Mouse (Mus musculus): ENCODE measurements around the gene Ypel2. TPM values are rescaled to one million over a fixed set of nuclear protein-coding genes. Genes with fewer than 3 reads are reported as not detected.

Gene Ypel2
- total RNA-seq, 2 experiments from 2014 or later: 27.7 to 27.9 TPM

DNA sequence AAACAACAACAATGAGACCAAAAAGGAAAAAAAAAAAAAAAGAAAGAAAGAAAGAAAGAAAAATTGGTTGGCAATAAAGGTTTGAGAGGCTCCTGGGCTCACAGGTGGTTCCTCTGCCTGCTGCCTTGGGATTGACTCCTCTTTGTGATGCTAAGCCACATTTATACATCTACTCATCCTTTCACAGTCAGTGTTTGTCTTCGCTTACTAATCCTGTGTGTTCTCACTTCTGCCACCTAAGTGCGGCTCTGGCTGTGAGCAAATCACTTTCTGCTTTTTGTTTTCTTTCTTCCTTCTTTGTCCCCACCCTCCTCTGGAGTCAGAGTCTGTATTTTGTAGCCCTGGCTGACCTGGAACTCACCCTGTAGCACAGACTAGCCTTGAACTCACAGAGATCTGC, 2.8 kb upstream of the Ypel2 start:
- no peak for DNase-seq (ENCODE audit: low spot score in 2 of 2)

DNA sequence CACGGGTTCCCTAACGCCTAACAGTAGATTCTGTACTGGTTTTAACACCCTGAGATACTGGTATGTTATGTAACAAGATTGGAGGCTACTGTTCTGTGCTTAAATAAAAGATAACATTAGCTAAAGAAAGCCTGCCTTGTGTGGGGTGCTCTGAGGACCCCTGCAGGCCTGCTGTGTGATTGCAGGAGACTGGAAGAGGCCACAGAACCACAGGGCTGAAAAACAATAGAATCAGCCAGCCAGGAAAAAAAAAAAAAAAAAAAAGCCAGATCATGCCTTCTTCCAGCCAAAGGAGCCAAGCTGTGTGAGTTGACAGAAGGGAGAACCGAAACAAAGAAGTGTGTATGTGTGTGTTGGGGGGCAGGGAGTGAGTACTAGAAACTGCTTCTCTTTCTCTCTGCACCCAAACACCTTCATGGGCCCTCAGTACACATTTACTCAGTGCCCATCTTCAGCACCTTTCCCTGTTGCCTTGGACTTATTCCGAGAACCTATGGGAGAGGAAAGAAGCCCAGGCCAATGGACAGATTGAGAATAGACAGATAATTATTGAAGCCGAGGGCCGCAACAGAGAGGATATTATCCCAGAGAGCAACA, 2.2 kb upstream of the Ypel2 start:
- DNase-seq (ENCODE audit: low spot score in 2 of 2): peak; percentile 61 to 85

DNA sequence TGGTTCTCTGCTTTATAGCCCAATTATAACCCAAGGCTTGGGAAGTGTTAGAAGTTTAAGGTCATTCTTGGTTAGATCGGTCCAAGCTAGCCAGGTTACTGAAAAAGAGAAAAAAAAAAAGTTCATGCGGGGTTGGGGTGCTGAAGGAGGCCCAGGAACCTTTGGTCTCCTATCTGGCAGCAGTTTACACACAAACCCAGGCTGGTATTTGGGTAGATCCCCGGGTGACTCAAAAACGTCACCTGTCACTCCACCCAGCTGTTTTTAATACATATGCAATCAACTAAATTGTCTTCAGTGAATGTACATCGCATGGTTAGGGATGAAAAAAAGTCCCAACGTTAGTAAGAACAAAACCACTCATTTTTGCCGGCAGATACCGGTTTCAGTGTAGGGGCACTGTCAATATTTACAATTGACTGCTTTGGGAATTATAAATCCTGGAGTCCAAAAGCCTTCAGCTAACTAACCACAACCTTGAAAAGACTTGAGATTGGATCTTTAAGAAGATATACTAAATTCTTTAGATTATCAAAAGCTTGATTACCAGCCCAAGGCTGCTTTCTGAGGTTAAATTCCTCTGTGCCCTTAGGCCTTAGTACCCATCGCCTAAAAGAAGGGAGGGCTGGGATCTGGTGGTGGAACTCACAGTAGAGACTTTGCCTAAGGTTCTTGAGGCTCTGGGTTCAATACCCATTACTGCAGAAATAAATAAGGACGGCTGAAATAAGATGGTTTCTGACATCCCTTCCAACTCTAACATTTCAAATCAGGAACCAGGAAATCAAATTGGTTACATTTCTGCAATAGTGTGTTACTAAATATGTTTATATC, 1.5 kb upstream of the Ypel2 start:
- no peak for DNase-seq (ENCODE audit: low spot score in 2 of 2)

DNA sequence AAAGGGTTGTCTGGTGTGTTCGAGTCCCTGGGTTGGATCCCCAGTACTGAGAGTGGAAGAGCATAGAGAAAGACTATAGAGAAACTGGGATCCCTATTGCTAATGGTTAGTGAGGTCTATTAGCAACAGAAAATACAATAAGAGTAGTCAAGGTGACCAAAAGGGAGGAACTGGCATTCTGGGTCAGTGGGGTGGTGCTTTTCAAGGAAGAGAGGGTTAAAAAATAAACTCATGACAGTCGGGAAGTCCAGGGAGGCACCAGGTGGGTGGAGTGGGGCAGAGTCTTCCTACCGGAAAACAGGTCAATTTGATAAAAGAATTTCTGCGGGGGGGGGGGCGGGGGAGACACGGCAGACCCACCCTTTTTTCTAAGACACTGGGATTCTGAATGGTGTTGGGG, 823 bp upstream of the Ypel2 start:
- no peak for DNase-seq (ENCODE audit: low spot score in 2 of 2)

DNA sequence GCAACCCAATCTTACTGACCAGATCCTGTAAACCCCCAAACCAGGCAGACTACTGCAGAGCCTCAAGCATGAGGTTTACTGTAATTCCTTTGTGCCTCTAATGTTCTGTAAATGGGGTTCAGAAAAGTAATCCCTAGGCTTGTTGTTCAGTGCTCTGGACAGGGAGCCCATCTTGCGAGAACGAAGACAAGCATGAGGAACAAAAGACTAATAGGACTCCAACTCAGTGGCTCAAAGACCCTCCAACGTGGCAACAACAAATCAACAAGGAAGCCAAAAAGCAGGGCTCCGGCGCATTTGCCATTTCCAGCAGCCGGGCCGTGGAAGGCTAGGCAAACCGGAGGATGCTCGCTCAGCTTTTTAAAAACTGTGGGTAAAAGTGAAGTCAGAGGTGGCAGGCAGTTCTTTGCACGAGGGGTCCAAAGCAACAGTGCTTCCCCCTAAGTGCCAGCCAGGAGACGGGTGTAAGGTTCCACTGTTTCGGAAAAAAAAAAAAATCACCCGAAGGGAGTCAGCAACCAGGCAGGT, 982 bp downstream of the Ypel2 start:
- DNase-seq (ENCODE audit: low spot score in 2 of 2): no peak

DNA sequence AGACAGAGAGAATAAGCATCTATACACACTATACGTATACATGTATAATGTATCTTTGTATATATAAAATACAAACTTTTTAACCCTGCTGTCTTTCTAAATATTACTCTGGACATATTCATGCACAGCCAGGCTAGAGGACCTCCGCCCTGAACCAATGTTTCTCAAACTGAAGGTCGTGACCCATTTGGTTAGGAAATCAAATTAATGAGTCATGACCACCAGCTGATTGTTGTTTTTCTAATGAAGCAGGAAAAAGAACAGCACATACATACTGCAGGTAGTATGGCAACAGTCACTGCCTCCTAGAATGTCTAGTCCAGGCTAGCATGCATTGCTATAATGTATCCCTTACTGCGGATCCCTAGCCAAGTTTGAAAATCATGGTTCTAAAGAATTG, 2.3 kb downstream of the Ypel2 start:
- no peak for DNase-seq (ENCODE audit: low spot score in 2 of 2)

DNA sequence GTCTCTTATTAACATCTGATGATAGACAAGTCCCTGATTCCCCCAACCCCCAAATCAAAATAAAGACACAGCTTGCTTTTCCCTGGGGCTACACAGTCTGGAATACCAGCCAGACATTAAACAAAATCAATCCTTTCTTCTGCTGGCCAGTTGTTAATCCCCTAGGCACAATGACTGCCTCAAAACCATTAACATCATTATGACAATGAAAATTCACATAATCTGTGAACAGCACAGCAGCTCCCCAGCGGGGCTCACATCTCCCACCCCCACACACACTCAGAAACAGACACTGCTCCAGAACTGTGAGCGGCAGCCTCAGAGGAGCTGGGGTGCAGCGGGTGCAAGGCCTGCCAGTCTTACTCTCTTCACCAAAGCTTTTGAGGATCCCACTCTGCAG, 3.2 kb downstream of the Ypel2 start:
- DNase-seq (ENCODE audit: low spot score in 2 of 2): no peak

DNA sequence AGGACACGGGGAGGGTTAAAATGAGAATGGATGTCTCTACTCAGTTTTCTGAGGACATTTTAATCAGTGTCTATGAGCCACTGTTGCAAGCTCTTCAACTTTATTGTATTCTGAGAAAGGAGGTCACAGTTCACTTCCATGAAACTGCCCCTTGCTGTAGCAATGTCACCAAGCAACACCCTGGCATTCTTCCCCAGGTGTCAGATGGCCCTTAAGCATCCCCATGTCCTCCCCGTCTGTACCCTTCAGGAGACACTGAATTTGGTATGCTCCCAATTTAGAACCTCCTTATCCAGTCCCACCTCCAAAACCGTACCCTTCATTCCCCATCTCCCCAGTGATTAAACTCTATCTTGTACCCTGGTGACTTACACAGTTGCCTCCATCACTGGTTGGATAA, 8.5 kb downstream of the Ypel2 start:
- no peak for DNase-seq (ENCODE audit: low spot score in 2 of 2)

DNA sequence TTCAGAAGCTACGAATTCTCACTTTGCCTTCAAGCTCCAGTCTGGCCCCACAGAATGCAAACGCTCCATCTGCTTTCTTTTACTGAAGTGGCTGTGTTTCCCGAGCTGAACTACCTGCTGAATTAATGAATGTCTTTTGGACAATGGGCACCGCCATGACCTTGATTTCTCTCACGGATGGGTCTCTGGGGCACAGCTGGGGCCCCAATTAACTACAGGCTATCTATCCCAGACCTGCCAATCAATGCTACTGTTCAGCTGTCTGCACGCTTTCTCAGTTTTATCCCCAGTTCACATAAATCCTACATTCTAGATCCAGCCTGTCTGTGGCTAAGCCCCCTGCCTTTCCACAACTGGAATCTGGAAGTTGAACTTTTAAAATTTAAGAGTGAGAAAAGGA, 10.5 kb downstream of the Ypel2 start:
- no peak for DNase-seq (ENCODE audit: low spot score in 2 of 2)

DNA sequence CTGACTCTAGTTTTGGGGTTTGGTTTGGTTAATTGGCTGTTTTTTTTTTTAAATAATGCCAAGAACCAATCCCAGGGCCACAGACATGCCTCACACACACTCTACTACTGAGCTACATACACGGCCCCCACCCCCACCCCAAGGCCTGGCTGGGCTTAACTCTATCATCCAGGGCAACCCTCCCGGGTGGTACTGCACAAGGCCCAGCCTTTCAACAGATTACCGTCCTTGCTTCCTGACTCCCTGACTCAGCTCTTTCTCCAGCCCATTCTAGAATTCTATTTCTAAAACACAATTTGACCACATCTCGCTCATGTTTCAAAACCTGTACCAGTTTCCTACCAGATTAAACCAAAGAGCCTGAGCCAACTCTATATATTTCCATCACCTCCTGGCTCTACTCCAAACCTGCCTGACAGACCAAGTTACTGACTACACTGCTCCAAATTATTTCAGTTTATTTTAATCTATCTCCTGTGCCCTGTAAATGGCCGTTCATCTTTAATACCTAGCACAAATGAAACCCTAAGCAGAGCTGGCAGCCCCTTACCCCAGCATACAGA, 12.2 kb downstream of the Ypel2 start:
- no peak for DNase-seq (ENCODE audit: low spot score in 2 of 2)

DNA sequence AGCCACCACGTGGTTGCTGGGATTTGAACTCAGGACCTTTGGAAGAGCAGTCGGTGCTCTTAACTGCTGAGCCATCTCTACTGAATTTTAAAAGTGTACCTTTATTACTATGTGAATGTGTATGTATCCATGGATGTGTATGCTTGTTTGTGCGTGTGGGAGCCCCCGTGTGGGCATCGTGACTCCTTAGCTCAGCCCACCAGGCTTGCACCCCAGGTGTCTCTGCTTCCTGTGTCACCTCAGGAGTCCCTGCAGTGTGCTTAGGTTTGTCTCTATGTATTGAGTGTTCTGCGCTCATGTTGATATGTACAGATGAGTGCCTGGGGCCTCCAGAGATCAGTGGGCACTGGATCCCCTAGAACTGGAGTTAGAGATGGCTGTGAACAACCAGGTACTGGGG, 13.0 kb downstream of the Ypel2 start:
- no peak for DNase-seq (ENCODE audit: low spot score in 2 of 2)

DNA sequence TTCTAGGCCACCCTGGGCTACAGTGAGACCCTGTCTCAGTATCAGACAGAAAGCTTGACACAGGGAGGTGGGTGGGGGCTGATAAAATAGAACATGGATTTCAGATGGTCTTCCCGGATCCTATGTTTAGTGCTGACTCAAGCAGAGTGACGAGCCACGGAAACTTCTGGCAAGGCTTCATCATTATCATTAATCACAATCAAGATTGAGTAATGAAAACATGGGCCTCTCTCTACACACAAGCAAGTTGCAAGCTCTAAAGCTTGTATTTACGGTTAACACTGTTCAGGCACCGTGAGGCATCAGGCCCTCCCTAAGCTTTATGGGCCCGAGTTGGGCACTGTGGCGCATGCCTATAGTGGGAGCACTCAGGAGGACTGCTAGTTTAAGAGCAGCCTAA, 13.7 kb downstream of the Ypel2 start:
- DNase-seq (ENCODE audit: low spot score in 2 of 2): no peak

DNA sequence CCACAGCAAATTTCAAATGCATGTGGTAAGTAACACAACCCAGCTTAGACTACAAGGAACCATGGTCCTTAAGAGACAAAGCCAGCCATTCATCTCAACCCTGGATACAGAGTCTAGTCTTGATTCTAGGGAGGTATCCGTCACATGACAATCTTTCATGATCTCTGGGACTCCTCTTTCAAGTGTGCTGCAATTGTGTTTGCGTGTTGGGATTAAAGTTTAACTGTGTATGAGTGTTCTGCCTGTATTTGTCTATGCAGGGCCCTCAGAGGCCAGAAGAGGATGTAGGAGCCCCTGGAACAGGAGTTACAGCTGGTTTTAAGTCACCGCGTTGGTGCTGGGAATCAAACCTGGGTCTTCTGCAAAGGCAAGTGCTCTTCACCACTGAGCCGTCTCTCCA, 16.3 kb downstream of the Ypel2 start:
- DNase-seq (ENCODE audit: low spot score in 2 of 2): no peak

DNA sequence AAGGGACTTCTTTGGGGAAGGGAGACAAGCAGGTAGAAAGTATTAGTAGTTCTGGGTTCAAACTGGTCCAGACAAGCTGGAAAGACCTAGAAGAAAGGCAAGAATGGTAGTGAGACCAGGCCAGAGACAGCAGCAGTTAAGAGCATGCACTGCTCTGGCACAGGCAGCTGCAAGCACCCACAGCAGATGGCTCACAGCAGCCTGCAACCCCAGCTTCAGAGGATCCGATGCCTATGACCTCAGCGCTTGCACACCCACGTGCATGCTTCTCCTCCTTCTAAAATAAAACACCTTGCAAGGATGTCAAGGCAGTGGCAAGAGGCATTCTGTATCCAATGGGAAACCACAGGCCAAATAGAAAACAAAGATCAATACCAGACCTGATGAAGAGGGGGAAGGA, 19.1 kb downstream of the Ypel2 start:
- DNase-seq (ENCODE audit: low spot score in 2 of 2): no peak

DNA sequence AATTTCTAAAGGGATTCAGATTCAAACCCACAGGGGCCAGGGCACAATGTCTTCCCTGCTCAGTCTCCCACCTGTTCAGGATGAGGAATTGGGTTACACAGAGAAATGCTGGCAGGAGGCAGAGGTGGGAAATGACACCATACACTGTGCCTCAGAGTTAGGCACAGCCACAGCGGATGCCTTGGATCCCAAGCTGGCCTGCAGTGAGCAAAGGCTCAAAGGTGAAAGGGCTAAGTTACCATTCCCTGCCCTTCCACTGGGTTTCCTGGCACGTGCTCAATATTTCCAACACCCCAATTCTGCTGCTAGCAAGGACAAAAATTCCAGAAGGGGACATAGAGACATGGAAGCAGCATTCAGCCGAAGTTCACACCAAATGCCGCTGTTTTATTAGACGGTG, 20.3 kb downstream of the Ypel2 start:
- no peak for DNase-seq (ENCODE audit: low spot score in 2 of 2)

DNA sequence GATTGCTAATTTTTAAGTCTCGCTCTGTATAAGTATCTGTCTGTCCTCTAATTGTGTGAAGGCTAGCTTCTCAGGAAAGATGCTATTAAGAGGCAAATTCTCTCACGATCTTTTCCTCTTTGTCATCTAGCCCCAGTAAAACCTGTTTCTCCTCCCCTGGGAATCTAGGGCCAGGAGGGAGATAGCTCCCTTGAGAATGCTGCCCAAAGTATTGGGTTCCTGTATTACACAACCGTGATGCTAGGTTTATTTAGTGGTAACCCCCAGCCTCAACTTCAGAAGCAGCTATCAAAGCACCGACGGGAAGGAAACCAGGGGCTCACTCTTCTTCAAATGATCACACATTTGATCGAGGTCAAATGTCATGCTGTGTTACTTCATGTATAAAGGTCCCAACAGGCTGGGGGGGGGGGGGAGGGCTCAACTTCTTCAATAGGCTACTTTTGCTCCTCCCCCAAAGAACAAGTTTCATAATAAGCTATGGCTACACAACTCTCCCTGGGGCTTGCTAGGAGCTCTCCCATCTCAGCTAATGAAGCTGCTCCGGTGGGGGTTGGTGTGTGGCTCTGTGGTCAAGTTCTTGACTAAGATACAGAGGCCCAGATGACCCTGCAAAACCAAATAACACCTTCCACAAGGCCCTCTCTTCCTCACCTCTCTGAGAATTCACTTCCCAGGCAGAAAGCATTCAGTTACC, 22.3 kb downstream of the Ypel2 start:
- DNase-seq (ENCODE audit: low spot score in 2 of 2): no peak

DNA sequence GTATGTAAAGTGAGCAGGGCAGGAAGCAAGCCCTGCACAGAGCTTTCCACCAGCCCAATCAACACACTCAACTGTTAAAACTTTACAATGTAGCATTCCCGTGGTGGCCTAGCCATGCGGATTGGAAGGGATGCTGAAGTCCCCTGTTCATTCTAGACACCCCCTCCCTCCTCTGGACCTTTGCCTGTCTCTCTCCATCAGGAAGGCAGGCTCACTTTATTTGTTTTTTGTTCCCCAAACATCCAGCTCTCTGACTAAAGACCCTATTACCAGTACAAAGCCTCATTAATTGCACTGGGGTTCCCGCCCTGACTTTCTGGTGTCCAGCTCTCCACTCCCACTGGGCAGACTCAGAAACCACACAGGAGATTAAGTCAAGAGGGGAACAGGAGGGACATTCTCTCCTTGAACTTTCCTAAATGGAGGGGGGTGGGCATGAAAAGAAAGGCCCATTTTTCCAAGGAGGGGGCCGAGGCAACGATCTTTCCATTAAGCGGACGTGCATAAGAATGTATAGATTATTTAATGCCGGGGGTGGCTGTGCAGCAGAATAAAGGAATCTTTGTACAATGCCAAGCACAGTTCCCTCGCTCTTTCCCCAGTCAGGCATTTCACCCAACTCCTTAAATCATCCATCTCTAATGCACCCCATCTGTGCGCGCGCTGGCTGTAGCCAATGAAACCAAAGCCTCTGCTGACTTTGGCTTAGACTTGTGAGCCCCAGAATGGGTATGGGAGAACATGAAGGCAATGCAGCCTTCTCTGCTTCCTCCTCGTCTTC, 24.3 kb downstream of the Ypel2 start:
- DNase-seq (ENCODE audit: low spot score in 2 of 2): no peak

DNA sequence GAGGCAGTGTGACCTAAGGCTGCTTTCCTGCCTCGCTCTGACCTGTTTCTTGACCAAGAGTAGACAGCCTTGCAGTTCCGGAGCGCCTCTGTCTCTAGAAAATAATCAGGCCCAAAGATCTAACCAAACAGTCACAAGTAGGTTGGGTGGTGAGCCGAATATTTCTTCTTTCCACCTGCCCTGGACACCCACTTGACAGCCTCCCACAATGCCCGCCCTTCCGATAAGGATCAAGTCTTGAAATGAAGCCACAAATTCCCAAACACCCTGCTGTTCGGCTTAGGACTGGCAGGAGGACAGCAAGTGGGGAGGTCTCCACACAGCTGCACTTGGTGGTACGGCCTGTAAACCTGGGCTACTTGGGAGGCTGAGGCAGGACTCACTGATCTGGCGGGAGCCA, 26.0 kb downstream of the Ypel2 start:
- no peak for DNase-seq (ENCODE audit: low spot score in 2 of 2)

DNA sequence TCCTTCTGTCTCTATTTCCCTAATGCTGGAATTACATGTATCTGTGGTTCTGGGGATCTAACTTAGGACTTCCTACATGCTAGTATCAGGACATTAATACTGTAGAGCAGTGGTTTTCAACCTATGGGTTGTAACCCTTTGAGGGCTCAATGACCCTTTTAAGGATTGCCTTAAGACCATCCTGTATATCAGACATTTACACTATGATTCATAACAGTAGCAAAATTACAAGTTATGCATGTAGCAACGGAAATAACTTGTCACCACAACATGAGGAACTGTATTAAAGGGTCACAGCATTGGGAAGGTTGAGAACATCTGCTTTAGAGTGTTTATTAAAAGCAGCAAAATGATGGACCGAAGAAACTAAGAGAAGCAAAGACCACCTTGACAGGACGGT, 26.8 kb downstream of the Ypel2 start:
- DNase-seq (ENCODE audit: low spot score in 2 of 2): no peak

DNA sequence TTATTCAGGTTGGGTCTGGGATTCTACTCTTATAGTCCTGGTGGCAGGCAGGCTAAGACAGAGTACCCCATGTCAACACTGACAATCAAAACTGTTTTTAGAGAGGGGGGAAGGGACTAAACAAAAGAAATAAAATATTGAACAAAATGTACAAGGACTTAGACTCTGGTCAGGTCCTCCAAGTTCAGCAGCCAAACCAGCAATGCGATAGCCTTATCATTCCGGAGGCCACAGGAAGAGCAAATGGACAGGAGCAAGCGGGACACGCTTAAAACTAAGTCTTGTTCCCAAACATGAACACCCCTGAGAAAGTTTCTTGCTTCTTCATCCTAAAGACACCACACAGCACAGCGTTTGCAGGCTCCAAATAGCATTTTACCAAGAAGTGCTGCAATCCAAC, 28.4 kb downstream of the Ypel2 start:
- no peak for DNase-seq (ENCODE audit: low spot score in 2 of 2)

DNA sequence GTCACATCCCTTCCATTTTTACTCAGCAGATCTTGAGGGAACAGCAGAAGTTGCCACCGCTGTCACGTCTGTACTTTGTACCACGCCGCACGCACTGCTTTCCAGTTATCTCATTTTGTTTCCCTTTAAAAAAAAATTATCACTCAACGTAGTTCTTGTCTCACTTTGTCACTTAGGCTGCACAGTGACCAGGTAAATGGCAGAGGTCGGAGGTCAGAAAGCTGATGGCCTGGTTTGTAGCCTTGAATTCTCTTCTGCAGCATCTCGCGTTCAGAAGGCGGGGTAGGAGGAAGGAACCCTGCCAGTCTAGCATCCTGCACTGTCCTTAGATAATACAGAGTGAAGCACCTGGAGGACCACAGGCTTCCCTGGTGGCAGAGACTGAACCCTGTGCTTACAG, 29.8 kb downstream of the Ypel2 start:
- DNase-seq (ENCODE audit: low spot score in 2 of 2): no peak

Measured in layer of hippocampus, adult 18-20 months (tissue).